Mouse (Mus musculus) lung, postnatal 0 days (tissue): Measurements from ENCODE around the gene Alox12. TPM values are rescaled to one million over a fixed set of nuclear protein-coding genes. Genes with fewer than 3 reads are reported as not detected.

Experiments used
- ATAC-seq: fragments of 200-750 bp; cut with Nextera tagmentation; 2 replicates; pipeline ENCODE4 v1.8.0; 2017; ENCODE audit warnings: moderate library complexity
- DNase-seq: peaks from one replicate; pipeline ENCODE4 v3.0.0-alpha.2; 2016; ENCODE audit warnings: low spot score
- H3K27ac ChIP-seq: fragments of 300-500 bp; sonication (generic); 2 replicates; pipeline ENCODE4 v1.5.1; 2014; ENCODE audit warnings: antibody characterized with exemption, mild to moderate bottlenecking, low read length, mixed read lengths
- H3K27me3 ChIP-seq: fragments of 300-500 bp; sonication (generic); replicated peaks from 2 replicates; pipeline ENCODE4 v1.6.1; 2014; ENCODE audit warnings: low read length, mixed read lengths; ENCODE audit not compliant: insufficient read depth
- H3K36me3 ChIP-seq: fragments of 300-500 bp; sonication (generic); 2 replicates; pipeline ENCODE4 v1.6.1; 2014; ENCODE audit warnings: low read length, mixed read lengths; ENCODE audit not compliant: insufficient read depth
- H3K4me1 ChIP-seq: fragments of 300-500 bp; sonication (generic); 2 replicates; pipeline ENCODE4 v1.6.1; 2014; ENCODE audit warnings: antibody characterized with exemption, low read depth, low read length, mixed read lengths; ENCODE audit not compliant: insufficient read depth
- H3K4me2 ChIP-seq: fragments of 300-500 bp; sonication (generic); replicated peaks from 2 replicates; pipeline ENCODE4 v1.6.1; 2014; ENCODE audit warnings: low read depth, mild to moderate bottlenecking, low read length, moderate library complexity, mixed read lengths
- H3K4me3 ChIP-seq: fragments of 300-500 bp; sonication (generic); 2 replicates; pipeline ENCODE4 v1.5.1; 2014; ENCODE audit warnings: low read depth, low read length
- H3K9ac ChIP-seq: fragments of 300-500 bp; sonication (generic); replicated peaks from 2 replicates; pipeline ENCODE4 v1.6.1; 2014; ENCODE audit warnings: low read depth, mild to moderate bottlenecking
- H3K9me3 ChIP-seq: fragments of 300-500 bp; sonication (generic); 2 replicates; pipeline ENCODE4 v1.6.1; 2016; ENCODE audit warnings: low read length, mixed read lengths
- CTCF ChIP-seq: IDR thresholded peaks from 2 replicates; pipeline ENCODE4 v1.5.1; 2016; ENCODE audit warnings: antibody characterized with exemption, mild to moderate bottlenecking
- EP300 ChIP-seq: IDR thresholded peaks from 2 replicates; pipeline ENCODE4 v1.6.1; 2016; ENCODE audit warnings: antibody characterized with exemption, mild to moderate bottlenecking, control low read depth
- WGBS: fragments of 180-500 bp; shearing (Covaris S2); extraction: QIAGEN DNeasy Blood & Tissue Kit; methylation state at CpG from one replicate; pipeline ENCODE4 v1.1.7; 2014; 5-methylcytosine and 5-hydroxymethylcytosine counted together
- polyA plus RNA-seq: library from polyadenylated mRNA; unstranded; fragments of >200 nt; fragmentation: Nextera tagmentation; extraction: Ambion mirVana; gene quantifications from 2 replicates; pipeline ENCODE4 v1.2.1, GENCODE M21; 2015

Alox12 gene
- polyA plus RNA-seq, 1 experiment from 2014 or later, result 5.8 TPM

- H3K4me1 ChIP-seq, result peaks cover 16% of the 10 kb centered on the region
- WGBS, result under 1% methylated on average over 58 of the region's 70 CpGs
- DNase-seq, result peak; percentile 98
Measured at GRCm38 (mm10) chr11:70237457-70238167, 17.5 kb downstream of the Alox12 start, which contains the start of gene 0610010K14Rik. TSS of gene 0610010K14Rik (minus strand) at chr11:70237914.

GRCm38 (mm10) chr11:70236717-70237116, 18.4 kb downstream of the Alox12 start:
- peaks cover 16% of the 10 kb centered on the region for H3K4me1 ChIP-seq
- peak overlapping the region; percentile 72; the same call in 1 of the 2 replicates for H3K4me3 ChIP-seq
- 13% methylated on average over 7 of the region's 7 CpGs for WGBS
- H3K27me3 ChIP-seq, result no peaks in the 10 kb centered on the region
- TF ChIP-seq CTCF, result no peak
- TF ChIP-seq EP300, result no peak
- H3K9me3 ChIP-seq, result no peaks in the 10 kb centered on the region
- no peak for ATAC-seq
- no peaks in the 10 kb centered on the region for H3K36me3 ChIP-seq
- DNase-seq, result peak; percentile 43
- H3K27ac ChIP-seq, result peak overlapping the region; percentile 95
- peak overlapping the region; percentile 69 for H3K4me2 ChIP-seq
- peak overlapping the region; percentile 53; the same call in 1 of the 2 replicates for H3K9ac ChIP-seq

More at GRCm38 (mm10) chr11:70237457-70238167, 17.5 kb downstream of the Alox12 start, which contains the start of gene 0610010K14Rik:
- H3K36me3 ChIP-seq, result no peaks in the 10 kb centered on the region
- no peaks in the 10 kb centered on the region for H3K27me3 ChIP-seq
- no peaks in the 10 kb centered on the region for H3K9me3 ChIP-seq
- H3K4me2 ChIP-seq, result peak within 1 kb of the TSS; percentile 69
- peak within 1 kb of the TSS; percentile 95 for H3K27ac ChIP-seq
- peak within 1 kb of the TSS; percentile 84 for H3K9ac ChIP-seq
- ATAC-seq, result peak; percentile 95
- TF ChIP-seq EP300, result no peak
- TF ChIP-seq CTCF, result peak; percentile 79
- peak within 1 kb of the TSS; percentile 72 for H3K4me3 ChIP-seq

- DNase-seq, result no peak
- Histone ChIP-seq H3K4me1 (peaks cover 14% of the 10 kb centered on the region), H3K4me2 (no peak overlapping the region), H3K36me3 (no peaks in the 10 kb centered on the region), H3K27me3 (no peaks in the 10 kb centered on the region), H3K9me3 (no peaks in the 10 kb centered on the region), H3K9ac (no peak overlapping the region), H3K4me3 (no peak overlapping the region), H3K27ac (no peak overlapping the region)
- ATAC-seq, result no peak
- TF ChIP-seq CTCF (no peak), EP300 (no peak)
- 89% methylated on average over 12 of the region's 12 CpGs for WGBS
Measured at GRCm38 (mm10) chr11:70235254-70235900, 19.8 kb downstream of the Alox12 start.

- peak overlapping the region; percentile 57; the same call in 1 of the 2 replicates for H3K4me2 ChIP-seq
- no peaks in the 10 kb centered on the region for H3K9me3 ChIP-seq
- H3K27me3 ChIP-seq, result peaks cover 7% of the 10 kb centered on the region; the same call in 1 of the 2 replicates
- H3K4me1 ChIP-seq, result peaks cover 12% of the 10 kb centered on the region
- WGBS, result 78% methylated on average over 8 of the region's 8 CpGs
- TF ChIP-seq EP300 (no peak), CTCF (no peak)
- no peak for ATAC-seq
- no peak overlapping the region for H3K4me3 ChIP-seq
- no peak for DNase-seq
- H3K36me3 ChIP-seq, result no peaks in the 10 kb centered on the region
- H3K27ac ChIP-seq, result peak overlapping the region; percentile 51; the same call in 1 of the 2 replicates
- no peak overlapping the region for H3K9ac ChIP-seq
Measured at GRCm38 (mm10) chr11:70234497-70234896, 20.7 kb downstream of the Alox12 start.

GRCm38 (mm10) chr11:70234037-70234436, 21.1 kb downstream of the Alox12 start:
- H3K9me3 ChIP-seq, result no peaks in the 10 kb centered on the region
- H3K27ac ChIP-seq, result peak overlapping the region; percentile 51; the same call in 1 of the 2 replicates
- H3K4me2 ChIP-seq, result peak overlapping the region; percentile 57; the same call in 1 of the 2 replicates
- H3K4me1 ChIP-seq, result peaks cover 16% of the 10 kb centered on the region
- peak overlapping the region; percentile 37; the same call in 1 of the 2 replicates for H3K4me3 ChIP-seq
- DNase-seq, result peak; percentile 27
- WGBS, result 49% methylated on average over 5 of the region's 5 CpGs
- H3K9ac ChIP-seq, result no peak overlapping the region
- H3K36me3 ChIP-seq, result no peaks in the 10 kb centered on the region
- TF ChIP-seq CTCF, result no peak
- TF ChIP-seq EP300, result no peak
- no peak for ATAC-seq
- peaks cover 11% of the 10 kb centered on the region; the same call in 1 of the 2 replicates for H3K27me3 ChIP-seq

GRCm38 (mm10) chr11:70233016-70233415, 22.1 kb downstream of the Alox12 start:
- 36% methylated on average over 8 of the region's 8 CpGs for WGBS
- Histone ChIP-seq H3K4me1 (peaks cover 16% of the 10 kb centered on the region), H3K27me3 (peaks cover 11% of the 10 kb centered on the region; the same call in 1 of the 2 replicates), H3K4me2 (peak overlapping the region; percentile 57), H3K9ac (peak overlapping the region; percentile 58), H3K27ac (peak overlapping the region; percentile 79; the same call in 1 of the 2 replicates), H3K9me3 (no peaks in the 10 kb centered on the region), H3K36me3 (no peaks in the 10 kb centered on the region), H3K4me3 (peak overlapping the region; percentile 37)
- ATAC-seq (no peak), DNase-seq (no peak)
- no peak for TF ChIP-seq EP300
- no peak for TF ChIP-seq CTCF
